Mouse (Mus musculus) gastrocnemius, postnatal 25 days (tissue): ENCODE results near the gene Rab3d. TPM values are rescaled to one million over a fixed set of nuclear protein-coding genes. Genes with fewer than 3 reads are reported as not detected.
A peak's percentile ranks its signal among the peaks of the same experiment; 100 is the strongest.

Source experiments
- DNase-seq: peaks from one replicate; pipeline ENCODE4 v3.0.0; 2022
- long read RNA-seq, 2 experiments: library from polyadenylated mRNA; stranded (forward); transcript quantifications; one replicate each; pipeline ENCODE4 v2.0.0; 2021
- total RNA-seq, 2 experiments: library from RNA; stranded (reverse); gene quantifications; 1 replicate in 1 of 2; 2 replicates in 1 of 2; pipeline ENCODE4 v1.2.3; 2021

The Rab3d gene
- total RNA-seq = 1 to 10 TPM; 3.4 to 6.0 TPM
- long read RNA-seq, experiment 1, transcript Rab3d-201 (5 exons, 3,835 nt) = major isoform, 5 of 7 reads
- long read RNA-seq, experiment 1, partial matches to known transcripts = 0 of 7 reads
- long read RNA-seq, experiment 1, other reads (novel, unspliced or antisense) = 2 of 7 reads
- long read RNA-seq, experiment 2, transcript Rab3d-201 (5 exons, 3,835 nt) = major isoform, 5 of 7 reads
- long read RNA-seq, experiment 2, partial matches to known transcripts = 0 of 7 reads
- long read RNA-seq, experiment 2, other reads (novel, unspliced or antisense) = 2 of 7 reads

GRCm38 (mm10) chr9:21918035-21918592 lies at the start of gene Rab3d:
TSS of gene Rab3d (minus strand) at chr9:21918192.
- DNase-seq = peak; percentile 93

GRCm38 (mm10) chr9:21963417-21963816 lies 45.4 kb upstream of the Rab3d start, which contains the start of gene Epor:
TSS of gene Epor (minus strand) at chr9:21963506.
- peak; percentile 45 for DNase-seq

GRCm38 (mm10) chr9:21962416-21963059 lies 44.5 kb upstream of the Rab3d start:
- peak; percentile 55 for DNase-seq

GRCm38 (mm10) chr9:21962010-21962409 lies 44.0 kb upstream of the Rab3d start:
- no peak for DNase-seq

GRCm38 (mm10) chr9:21961366-21961980 lies 43.5 kb upstream of the Rab3d start:
- no peak for DNase-seq

- DNase-seq = no peak
Observed at GRCm38 (mm10) chr9:21960558-21961208, 42.7 kb upstream of the Rab3d start.

GRCm38 (mm10) chr9:21960135-21960534 lies 42.1 kb upstream of the Rab3d start:
- no peak for DNase-seq

GRCm38 (mm10) chr9:21959244-21959643 lies 41.3 kb upstream of the Rab3d start:
- no peak for DNase-seq

- DNase-seq = no peak
Observed at GRCm38 (mm10) chr9:21958372-21958771, 40.4 kb upstream of the Rab3d start.

- peak; percentile 97 for DNase-seq
Observed at GRCm38 (mm10) chr9:21955570-21956281, 37.7 kb upstream of the Rab3d start, which contains the start of gene Swsap1. TSS of gene Swsap1 (plus strand) at chr9:21955755.

GRCm38 (mm10) chr9:21955225-21955569 lies 37.2 kb upstream of the Rab3d start:
- DNase-seq = no peak

GRCm38 (mm10) chr9:21954635-21955034 lies 36.6 kb upstream of the Rab3d start:
- DNase-seq = no peak

GRCm38 (mm10) chr9:21953600-21953999 lies 35.6 kb upstream of the Rab3d start:
- no peak for DNase-seq

- DNase-seq = no peak
Observed at GRCm38 (mm10) chr9:21951977-21952376, 34.0 kb upstream of the Rab3d start.

GRCm38 (mm10) chr9:21950322-21950721 lies 32.3 kb upstream of the Rab3d start:
- DNase-seq = no peak

- no peak for DNase-seq
Observed at GRCm38 (mm10) chr9:21948790-21949189, 30.8 kb upstream of the Rab3d start.

GRCm38 (mm10) chr9:21948146-21948545 lies 30.2 kb upstream of the Rab3d start:
- no peak for DNase-seq

- no peak for DNase-seq
Observed at GRCm38 (mm10) chr9:21947540-21948130, 29.6 kb upstream of the Rab3d start.

GRCm38 (mm10) chr9:21944267-21944666 lies 26.3 kb upstream of the Rab3d start:
- DNase-seq = no peak

- no peak for DNase-seq
Observed at GRCm38 (mm10) chr9:21943638-21944037, 25.6 kb upstream of the Rab3d start.

GRCm38 (mm10) chr9:21943046-21943445 lies 25.1 kb upstream of the Rab3d start:
- no peak for DNase-seq
